Mouse (Mus musculus): ENCODE data around the gene Arnt2.

DNA sequence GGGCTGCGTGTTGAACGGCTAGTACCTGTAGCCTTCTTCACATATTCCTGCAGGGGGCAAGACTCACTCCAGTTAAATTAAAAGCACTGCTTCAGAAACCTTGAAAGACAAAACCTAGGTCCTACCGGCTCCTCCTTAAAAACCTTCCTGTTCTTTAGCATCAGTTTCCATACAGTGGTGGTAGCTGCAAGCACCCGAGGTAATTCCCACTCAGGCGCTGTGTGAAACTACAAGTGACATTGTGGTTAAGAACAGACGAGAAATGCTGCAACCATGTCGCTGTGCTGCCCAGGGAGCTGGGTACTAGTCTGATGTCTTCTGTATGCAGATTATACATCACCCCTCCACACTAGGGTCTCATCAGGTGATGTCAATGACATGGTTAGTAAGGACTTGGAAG, 25.9 kb downstream of the Arnt2 start:
- TF ChIP-seq POLR2A (IDR thresholded peaks at IDR 0.05; ENCODE audit: low read depth, low read length) (no peak), CHD2 (IDR thresholded peaks at IDR 0.05; ENCODE audit: low read length) (no peak), NELFE (IDR thresholded peaks at IDR 0.05; ENCODE audit: low read depth, low read length) (no peak), KAT2A (IDR thresholded peaks at IDR 0.05; ENCODE audit: insufficient replicate concordance, low read length) (no peak)
